Mouse (Mus musculus): ENCODE measurements around the gene Dhps. TPM values are rescaled to one million over a fixed set of nuclear protein-coding genes. Genes with fewer than 3 reads are reported as not detected.
A peak's percentile ranks its signal among the peaks of the same experiment; 100 is the strongest.

The Dhps gene
- total and polyA plus RNA-seq, 2 experiments from 2014 or later: 77.1 to 129 TPM

- H3K9me3 ChIP-seq (ENCODE audit: low read length): no peaks in the 10 kb centered on the region
- H3K27ac ChIP-seq (ENCODE audit: low read depth, low read length): 0 out of 2 replicates have a peak overlapping the region, but pooled peaks have one; percentile 18
- peaks cover 11% of the 10 kb centered on the region for H3K4me1 ChIP-seq (ENCODE audit: insufficient read depth, low read length)
- 19% methylated on average over 2 of the region's 2 CpGs for WGBS
- H3K9ac ChIP-seq (replicated peaks; ENCODE audit: low read length, poor library complexity, severe bottlenecking): peak overlapping the region; percentile 99
- no peaks in the 10 kb centered on the region for H3K27me3 ChIP-seq (ENCODE audit: insufficient read depth, low read length)
- no peak for ATAC-seq (ENCODE audit: low FRiP score)
- H3K4me2 ChIP-seq (ENCODE audit: low read depth, low read length, poor library complexity, severe bottlenecking): peak overlapping the region; percentile 92
- peak overlapping the region; percentile 98 for H3K4me3 ChIP-seq (ENCODE audit: low read depth, low read length)
- DNase-seq (ENCODE audit: low spot score): peak; percentile 31
- H3K36me3 ChIP-seq (ENCODE audit: insufficient read depth, low read length): peaks cover 26% of the 10 kb centered on the region
- peak; percentile 58 for TF ChIP-seq CTCF (IDR thresholded peaks at IDR 0.05)
These were observed 43.6 kb upstream of the Dhps start for GRCm38 (mm10) chr8:85027922-85028321.

GRCm38 (mm10) chr8:85029271-85029670 is 42.3 kb upstream of the Dhps start:
- peaks cover 7% of the 10 kb centered on the region for H3K4me1 ChIP-seq (ENCODE audit: insufficient read depth, low read length)
- H3K27me3 ChIP-seq (ENCODE audit: insufficient read depth, low read length): no peaks in the 10 kb centered on the region
- peaks cover 23% of the 10 kb centered on the region for H3K36me3 ChIP-seq (ENCODE audit: insufficient read depth, low read length)
- WGBS: 93% methylated on average over 14 of the region's 14 CpGs
- no peak overlapping the region for H3K4me2 ChIP-seq (ENCODE audit: low read depth, low read length, poor library complexity, severe bottlenecking)
- no peak for TF ChIP-seq CTCF (IDR thresholded peaks at IDR 0.05)
- no peak overlapping the region for H3K4me3 ChIP-seq (ENCODE audit: low read depth, low read length)
- no peak overlapping the region for H3K27ac ChIP-seq (ENCODE audit: low read depth, low read length)
- H3K9ac ChIP-seq (replicated peaks; ENCODE audit: low read length, poor library complexity, severe bottlenecking): no peak overlapping the region; the same call in 1 of the 2 replicates
- DNase-seq (ENCODE audit: low spot score): no peak
- no peak for ATAC-seq (ENCODE audit: low FRiP score)
- H3K9me3 ChIP-seq (ENCODE audit: low read length): no peaks in the 10 kb centered on the region

- H3K9me3 ChIP-seq (ENCODE audit: low read length): no peaks in the 10 kb centered on the region
- no peak overlapping the region for H3K4me3 ChIP-seq (ENCODE audit: low read depth, low read length)
- H3K36me3 ChIP-seq (ENCODE audit: insufficient read depth, low read length): peaks cover 23% of the 10 kb centered on the region
- WGBS: 89% methylated on average over 4 of the region's 4 CpGs
- H3K27me3 ChIP-seq (ENCODE audit: insufficient read depth, low read length): no peaks in the 10 kb centered on the region
- ATAC-seq (ENCODE audit: low FRiP score): no peak
- TF ChIP-seq CTCF (IDR thresholded peaks at IDR 0.05): no peak
- H3K27ac ChIP-seq (ENCODE audit: low read depth, low read length): no peak overlapping the region
- no peak overlapping the region for H3K4me2 ChIP-seq (ENCODE audit: low read depth, low read length, poor library complexity, severe bottlenecking)
- no peak overlapping the region for H3K9ac ChIP-seq (replicated peaks; ENCODE audit: low read length, poor library complexity, severe bottlenecking)
- H3K4me1 ChIP-seq (ENCODE audit: insufficient read depth, low read length): peaks cover 7% of the 10 kb centered on the region
- no peak for DNase-seq (ENCODE audit: low spot score)
These were observed 38.8 kb upstream of the Dhps start for GRCm38 (mm10) chr8:85032622-85033311.

GRCm38 (mm10) chr8:85033867-85034266 is 37.7 kb upstream of the Dhps start:
- Histone ChIP-seq H3K4me3 (ENCODE audit: low read depth, low read length) (no peak overlapping the region), H3K4me2 (ENCODE audit: low read depth, low read length, poor library complexity, severe bottlenecking) (no peak overlapping the region), H3K36me3 (ENCODE audit: insufficient read depth, low read length) (peaks cover 23% of the 10 kb centered on the region), H3K9me3 (ENCODE audit: low read length) (no peaks in the 10 kb centered on the region), H3K27ac (ENCODE audit: low read depth, low read length) (no peak overlapping the region), H3K4me1 (ENCODE audit: insufficient read depth, low read length) (peaks cover 5% of the 10 kb centered on the region; the same call in 1 of the 2 replicates), H3K27me3 (ENCODE audit: insufficient read depth, low read length) (no peaks in the 10 kb centered on the region), H3K9ac (replicated peaks; ENCODE audit: low read length, poor library complexity, severe bottlenecking) (no peak overlapping the region)
- no peak for TF ChIP-seq CTCF (IDR thresholded peaks at IDR 0.05)
- DNase-seq (ENCODE audit: low spot score) (no peak), ATAC-seq (ENCODE audit: low FRiP score) (no peak)
- WGBS: 65% methylated on average over 1 of the region's 1 CpGs

GRCm38 (mm10) chr8:85034764-85035163 is 36.8 kb upstream of the Dhps start:
- Histone ChIP-seq H3K4me3 (ENCODE audit: low read depth, low read length) (peak overlapping the region; percentile 88; the same call in 1 of the 2 replicates), H3K4me2 (ENCODE audit: low read depth, low read length, poor library complexity, severe bottlenecking) (peak overlapping the region; percentile 80), H3K27me3 (ENCODE audit: insufficient read depth, low read length) (no peaks in the 10 kb centered on the region), H3K4me1 (ENCODE audit: insufficient read depth, low read length) (peaks cover 5% of the 10 kb centered on the region; the same call in 1 of the 2 replicates), H3K27ac (ENCODE audit: low read depth, low read length) (no peak overlapping the region), H3K9ac (replicated peaks; ENCODE audit: low read length, poor library complexity, severe bottlenecking) (no peak overlapping the region), H3K36me3 (ENCODE audit: insufficient read depth, low read length) (peaks cover 21% of the 10 kb centered on the region), H3K9me3 (ENCODE audit: low read length) (no peaks in the 10 kb centered on the region)
- no peak for TF ChIP-seq CTCF (IDR thresholded peaks at IDR 0.05)
- WGBS: 12% methylated on average over 12 of the region's 13 CpGs
- peak; percentile 92 for DNase-seq (ENCODE audit: low spot score)
- ATAC-seq (ENCODE audit: low FRiP score): no peak

- Histone ChIP-seq H3K4me2 (ENCODE audit: low read depth, low read length, poor library complexity, severe bottlenecking) (peak overlapping the region; percentile 80), H3K36me3 (ENCODE audit: insufficient read depth, low read length) (peaks cover 16% of the 10 kb centered on the region), H3K9ac (replicated peaks; ENCODE audit: low read length, poor library complexity, severe bottlenecking) (no peak overlapping the region), H3K27ac (ENCODE audit: low read depth, low read length) (no peak overlapping the region), H3K4me3 (ENCODE audit: low read depth, low read length) (peak overlapping the region; percentile 88), H3K4me1 (ENCODE audit: insufficient read depth, low read length) (peaks cover 5% of the 10 kb centered on the region; the same call in 1 of the 2 replicates), H3K9me3 (ENCODE audit: low read length) (no peaks in the 10 kb centered on the region), H3K27me3 (ENCODE audit: insufficient read depth, low read length) (no peaks in the 10 kb centered on the region)
- DNase-seq (ENCODE audit: low spot score) (no peak), ATAC-seq (ENCODE audit: low FRiP score) (no peak)
- no peak for TF ChIP-seq CTCF (IDR thresholded peaks at IDR 0.05)
- WGBS: 6% methylated on average over 12 of the region's 12 CpGs
These were observed 36.3 kb upstream of the Dhps start for GRCm38 (mm10) chr8:85035165-85035727.
